Mouse (Mus musculus) E14TG2a.4 (cell line): ENCODE measurements around the gene Chid1.

Experiments used
- CTCF ChIP-seq: conservative IDR thresholded peaks from 2 replicates; pipeline ENCODE4 v1.5.1; 2014; ENCODE audit warnings: low read length
- NANOG ChIP-seq: IDR thresholded peaks from 2 replicates; pipeline ENCODE4 v1.6.1; 2014; ENCODE audit warnings: borderline replicate concordance, low read length, mixed read lengths

DNA sequence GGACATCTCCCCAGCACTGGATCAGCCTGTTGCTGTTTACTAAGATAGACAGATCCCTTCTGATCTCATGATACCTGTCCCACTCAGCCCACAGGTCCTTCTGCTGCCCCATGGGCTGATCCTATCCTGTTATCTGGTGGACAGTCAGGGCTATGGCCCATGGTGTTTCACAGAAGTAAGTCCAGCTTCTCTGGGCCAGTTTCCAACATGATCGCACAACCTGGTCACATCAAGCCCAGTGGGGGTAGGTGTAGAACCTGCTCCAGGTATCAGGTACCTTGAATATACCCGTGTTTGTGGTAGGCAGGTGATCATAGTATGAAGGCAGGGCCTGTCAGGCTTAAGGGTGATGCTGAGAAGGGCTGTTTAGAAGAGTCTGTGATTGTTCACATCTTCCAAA lies 44.3 kb downstream of the Chid1 start:
- TF ChIP-seq CTCF (no peak), NANOG (no peak)
